Mouse (Mus musculus) G1E (cell line): ENCODE measurements around the gene Noto. TPM values are rescaled to one million over a fixed set of nuclear protein-coding genes. Genes with fewer than 3 reads are reported as not detected.
A peak's percentile ranks its signal among the peaks of the same experiment; 100 is the strongest.

ENCODE experiments used
- ATAC-seq: 2 replicates; pipeline ENCODE4 v1.8.0; 2016; ENCODE audit warnings: mild to moderate bottlenecking; ENCODE audit not compliant: insufficient number of reproducible peaks, poor library complexity, low FRiP score, severe bottlenecking; ENCODE audit errors: extremely low read depth
- DNase-seq: peaks from one replicate; pipeline ENCODE4 v3.0.0; 2012; ENCODE audit warnings: low spot score
- H3K27me3 ChIP-seq: 2 replicates; pipeline ENCODE4 v1.6.1; 2012; ENCODE audit warnings: mild to moderate bottlenecking, low read length, inconsistent platforms; ENCODE audit not compliant: insufficient read depth
- H3K36me3 ChIP-seq: replicated peaks from 2 replicates; pipeline ENCODE3; 2012; ENCODE audit warnings: mild to moderate bottlenecking, inconsistent platforms
- H3K4me1 ChIP-seq: 2 replicates; pipeline ENCODE4 v1.6.1; 2012; ENCODE audit warnings: low read depth, low read length, inconsistent platforms, mixed read lengths; ENCODE audit not compliant: insufficient read depth
- H3K4me3 ChIP-seq: 2 replicates; pipeline ENCODE4 v1.5.1; 2012; ENCODE audit warnings: low read depth, mild to moderate bottlenecking, inconsistent platforms, low read length, moderate library complexity, mixed read lengths
- H3K9me3 ChIP-seq: replicated peaks from 2 replicates; pipeline ENCODE4 v1.6.1; 2012; ENCODE audit warnings: inconsistent platforms
- CTCF ChIP-seq: IDR thresholded peaks from 2 replicates; pipeline ENCODE4 v1.5.1; 2012; ENCODE audit warnings: low read depth, low read length, inconsistent platforms, mixed read lengths
- GATA1 ChIP-seq: IDR thresholded peaks from 2 replicates; pipeline ENCODE4 v1.6.1; 2012; ENCODE audit warnings: borderline replicate concordance, low read length, inconsistent platforms, mixed read lengths
- GATA2 ChIP-seq: IDR thresholded peaks from 2 replicates; pipeline ENCODE4 v1.6.1; 2012; ENCODE audit warnings: low read depth, low read length, inconsistent platforms, borderline replicate concordance
- POLR2AphosphoS5 ChIP-seq: IDR thresholded peaks from 2 replicates; pipeline ENCODE4 v1.6.1; 2012; ENCODE audit warnings: low read depth, low read length, inconsistent platforms; ENCODE audit not compliant: insufficient replicate concordance
- TAL1 ChIP-seq: conservative IDR thresholded peaks from 2 replicates; pipeline ENCODE4 v1.6.1; 2012; ENCODE audit warnings: low read depth, low read length, inconsistent platforms, mixed read lengths
- polyA plus RNA-seq: library from polyadenylated mRNA; stranded (reverse); fragments of >175 nt; gene quantifications from 2 replicates; pipeline ENCODE4 v1.2.3, GENCODE M21; 2012
- total RNA-seq, 2 experiments: library from RNA; stranded (forward) in 1 of 2; stranded (reverse) in 1 of 2; fragments of 200-1000 nt in 1 of 2; fragments of >200 nt in 1 of 2; fragmentation: Nextera tagmentation in 1 of 2; gene quantifications; 2 replicates each; pipeline ENCODE4 v1.2.3; 2014 to 2017

Gene Noto
- total and polyA plus RNA-seq, 3 experiments: 0.11 TPM; not detected in 2

GRCm38 (mm10) chr6:85450697-85451663, 27.3 kb downstream of the Noto start, which contains the start of gene Cct7:
TSS of gene Cct7 (plus strand) at chr6:85451514.
- TF ChIP-seq CTCF (0 out of 2 replicates have a peak, but pooled peaks have one; percentile 14), TAL1 (no peak)
- Histone ChIP-seq H3K9me3 (no peaks in the 10 kb centered on the region), H3K36me3 (peaks cover 64% of the 10 kb centered on the region), H3K4me3 (peak within 1 kb of the TSS; percentile 94), H3K4me1 (peaks cover 49% of the 10 kb centered on the region), H3K27me3 (no peaks in the 10 kb centered on the region)
- ATAC-seq (peak; percentile 86), DNase-seq (peak; percentile 99)

GRCm38 (mm10) chr6:85451664-85452410, 28.2 kb downstream of the Noto start, which contains the start of gene Pradc1:
TSS of gene Pradc1 (minus strand) at chr6:85451970.
- Histone ChIP-seq H3K9me3 (no peaks in the 10 kb centered on the region), H3K4me3 (peak within 1 kb of the TSS; percentile 94), H3K4me1 (peaks cover 58% of the 10 kb centered on the region), H3K36me3 (peaks cover 64% of the 10 kb centered on the region), H3K27me3 (no peaks in the 10 kb centered on the region)
- DNase-seq: peak; percentile 92
- peak; percentile 79 for ATAC-seq
- TF ChIP-seq GATA2 (no peak), POLR2AphosphoS5 (no peak), TAL1 (no peak), CTCF (no peak), GATA1 (no peak)

- Histone ChIP-seq H3K4me3 (peak overlapping the region; percentile 94), H3K36me3 (peaks cover 64% of the 10 kb centered on the region), H3K9me3 (no peaks in the 10 kb centered on the region), H3K27me3 (no peaks in the 10 kb centered on the region), H3K4me1 (peaks cover 60% of the 10 kb centered on the region)
- no peak for ATAC-seq
- DNase-seq: no peak
- TF ChIP-seq TAL1 (no peak), GATA1 (no peak), CTCF (no peak), GATA2 (no peak), POLR2AphosphoS5 (no peak)
Measured at GRCm38 (mm10) chr6:85452411-85452665, 28.7 kb downstream of the Noto start.

GRCm38 (mm10) chr6:85452816-85453215, 29.1 kb downstream of the Noto start:
- Histone ChIP-seq H3K4me1 (peaks cover 63% of the 10 kb centered on the region), H3K36me3 (peaks cover 64% of the 10 kb centered on the region), H3K27me3 (no peaks in the 10 kb centered on the region), H3K9me3 (no peaks in the 10 kb centered on the region), H3K4me3 (peak overlapping the region; percentile 94)
- DNase-seq (no peak), ATAC-seq (no peak)
- TF ChIP-seq POLR2AphosphoS5 (no peak), TAL1 (no peak), GATA1 (no peak), CTCF (no peak), GATA2 (no peak)

GRCm38 (mm10) chr6:85459621-85460020, 35.9 kb downstream of the Noto start:
- H3K36me3 ChIP-seq: peaks cover 92% of the 10 kb centered on the region

GRCm38 (mm10) chr6:85465381-85465780, 41.7 kb downstream of the Noto start:
- Histone ChIP-seq H3K36me3 (peaks cover 98% of the 10 kb centered on the region), H3K4me3 (no peak overlapping the region), H3K4me1 (peaks cover 3% of the 10 kb centered on the region; the same call in 1 of the 2 replicates), H3K9me3 (no peaks in the 10 kb centered on the region), H3K27me3 (no peaks in the 10 kb centered on the region)
- TF ChIP-seq GATA2: no peak
- TF ChIP-seq CTCF: no peak
- TF ChIP-seq POLR2AphosphoS5: no peak
- TF ChIP-seq TAL1: no peak
- no peak for TF ChIP-seq GATA1
- DNase-seq (no peak), ATAC-seq (no peak)

More at GRCm38 (mm10) chr6:85459621-85460020, 35.9 kb downstream of the Noto start:
- Histone ChIP-seq H3K4me3 (no peak overlapping the region), H3K27me3 (no peaks in the 10 kb centered on the region), H3K9me3 (no peaks in the 10 kb centered on the region), H3K4me1 (peaks cover 34% of the 10 kb centered on the region)
- no peak for TF ChIP-seq TAL1
- no peak for ATAC-seq
- no peak for DNase-seq
